Mouse (Mus musculus) E14TG2a.4 (cell line): ENCODE results near the gene Zfp719.

ENCODE experiments used
- CTCF ChIP-seq: conservative IDR thresholded peaks from 2 replicates; pipeline ENCODE4 v1.5.1; 2014; ENCODE audit warnings: low read length
- NANOG ChIP-seq: IDR thresholded peaks from 2 replicates; pipeline ENCODE4 v1.6.1; 2014; ENCODE audit warnings: borderline replicate concordance, low read length, mixed read lengths
- POU5F1 ChIP-seq: IDR thresholded peaks from 2 replicates; pipeline ENCODE4 v1.6.1; 2014; ENCODE audit warnings: low read length, borderline replicate concordance

DNA sequence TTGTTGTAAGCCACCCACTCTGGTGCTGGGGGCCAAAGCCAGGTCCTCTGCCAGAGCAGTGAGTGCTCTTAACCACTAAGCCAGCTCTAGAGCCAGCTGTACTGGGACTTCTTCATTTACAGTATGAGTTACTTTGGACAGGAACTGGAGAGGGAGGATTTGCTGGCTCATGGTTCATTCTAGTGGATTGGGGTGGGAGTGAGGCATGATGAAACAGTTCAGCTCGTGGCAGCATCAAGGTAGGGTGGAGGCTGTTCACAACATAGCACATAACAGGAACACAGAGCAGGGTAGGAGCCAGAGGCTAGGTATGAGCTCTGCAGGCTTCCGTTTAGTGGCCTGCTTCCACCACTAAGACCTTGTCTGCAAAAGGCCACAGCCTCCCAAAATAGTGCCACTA lies 56.8 kb downstream of the Zfp719 start:
- TF ChIP-seq CTCF, result no peak
- no peak for TF ChIP-seq NANOG
- no peak for TF ChIP-seq POU5F1
